Mouse (Mus musculus) stomach, embryonic 16.5 days (tissue): ENCODE results near the gene Actl6b. TPM values are rescaled to one million over a fixed set of nuclear protein-coding genes. Genes with fewer than 3 reads are reported as not detected.

ENCODE experiments used
- ATAC-seq: fragments of 200-750 bp; cut with Nextera tagmentation; 2 replicates; pipeline ENCODE4 v1.8.0; 2017; ENCODE audit warnings: moderate number of reproducible peaks, moderate TSS enrichment; ENCODE audit not compliant: insufficient read depth, low FRiP score
- H3K27ac ChIP-seq: fragments of 300-500 bp; sonication (generic); 2 replicates; pipeline ENCODE4 v1.5.1; 2014; ENCODE audit warnings: low read length
- H3K27me3 ChIP-seq: fragments of 300-500 bp; sonication (generic); 2 replicates; pipeline ENCODE4 v1.6.1; 2014; ENCODE audit warnings: low read length, control low read depth, mixed read lengths; ENCODE audit not compliant: control insufficient read depth, insufficient read depth
- H3K36me3 ChIP-seq: fragments of 300-500 bp; sonication (generic); 2 replicates; pipeline ENCODE4 v1.6.1; 2014; ENCODE audit warnings: low read length; ENCODE audit not compliant: control insufficient read depth, insufficient read depth
- H3K4me1 ChIP-seq: fragments of 300-500 bp; sonication (generic); 2 replicates; pipeline ENCODE4 v1.6.1; 2014; ENCODE audit warnings: low read length, control low read depth, mixed read lengths; ENCODE audit not compliant: control insufficient read depth, insufficient read depth
- H3K4me2 ChIP-seq: fragments of 300-500 bp; sonication (generic); 2 replicates; pipeline ENCODE4 v1.6.1; 2014; ENCODE audit warnings: low read depth, low read length, mixed read lengths
- H3K4me3 ChIP-seq: fragments of 300-500 bp; sonication (generic); replicated peaks from 2 replicates; pipeline ENCODE4 v1.5.1; 2014; ENCODE audit warnings: mild to moderate bottlenecking, low read length
- H3K9ac ChIP-seq: fragments of 300-500 bp; sonication (generic); 2 replicates; pipeline ENCODE4 v1.6.1; 2014; ENCODE audit warnings: low read length
- H3K9me3 ChIP-seq: fragments of 300-500 bp; sonication (generic); replicated peaks from 2 replicates; pipeline ENCODE4 v1.6.1; 2016; ENCODE audit warnings: low read length, control low read depth; ENCODE audit not compliant: control insufficient read depth
- WGBS: fragments of 180-500 bp; shearing (Covaris S2); extraction: QIAGEN DNeasy Blood & Tissue Kit; methylation state at CpG from one replicate; pipeline ENCODE4 v1.1.7; 2014; 5-methylcytosine and 5-hydroxymethylcytosine counted together
- polyA plus RNA-seq: library from polyadenylated mRNA; unstranded; fragments of >200 nt; fragmentation: Nextera tagmentation; extraction: Ambion mirVana; gene quantifications from 2 replicates; pipeline ENCODE4 v1.2.1, GENCODE M21; 2015

Actl6b gene
- 3.6 TPM in 2 replicates for polyA plus RNA-seq

- WGBS = 2% methylated on average over 37 of the region's 37 CpGs
- H3K4me1 ChIP-seq = peaks cover 6% of the 10 kb centered on the region; the same call in 1 of the 2 replicates
- H3K9ac ChIP-seq = no peak within 1 kb of the TSS
- H3K4me2 ChIP-seq = peak within 1 kb of the TSS; percentile 48
- H3K27ac ChIP-seq = no peak within 1 kb of the TSS
- peak within 1 kb of the TSS; percentile 32 for H3K4me3 ChIP-seq
- ATAC-seq = peak; percentile 80; the same call in 1 of the 2 replicates
- no peaks in the 10 kb centered on the region for H3K36me3 ChIP-seq
- no peaks in the 10 kb centered on the region for H3K9me3 ChIP-seq
- peaks cover 7% of the 10 kb centered on the region for H3K27me3 ChIP-seq
Observed at GRCm38 (mm10) chr5:137553411-137553837, at the start of gene Actl6b. Actl6b (plus strand) TSS chr5:137553517.

GRCm38 (mm10) chr5:137504041-137504440 lies 49.3 kb upstream of the Actl6b start:
- WGBS = 74% methylated on average over 6 of the region's 6 CpGs

GRCm38 (mm10) chr5:137510014-137510501 lies 43.3 kb upstream of the Actl6b start:
- Histone ChIP-seq H3K9me3 (no peaks in the 10 kb centered on the region), H3K4me3 (peak overlapping the region; percentile 94), H3K27me3 (no peaks in the 10 kb centered on the region), H3K4me1 (peaks cover 20% of the 10 kb centered on the region), H3K36me3 (no peaks in the 10 kb centered on the region), H3K9ac (peak overlapping the region; percentile 99), H3K27ac (peak overlapping the region; percentile 79), H3K4me2 (peak overlapping the region; percentile 89)
- WGBS = 2% methylated on average over 42 of the region's 52 CpGs
- peak; percentile 79 for ATAC-seq

More at GRCm38 (mm10) chr5:137504041-137504440, 49.3 kb upstream of the Actl6b start:
- H3K9me3 ChIP-seq = no peaks in the 10 kb centered on the region
- no peak for ATAC-seq
- no peak overlapping the region for H3K4me2 ChIP-seq
- H3K27me3 ChIP-seq = no peaks in the 10 kb centered on the region
- H3K4me3 ChIP-seq = no peak overlapping the region
- H3K9ac ChIP-seq = no peak overlapping the region
- H3K27ac ChIP-seq = no peak overlapping the region
- H3K4me1 ChIP-seq = peaks cover 15% of the 10 kb centered on the region
- H3K36me3 ChIP-seq = no peaks in the 10 kb centered on the region

- WGBS = under 1% methylated on average over 50 of the region's 83 CpGs
- peak; percentile 34; the same call in 1 of the 2 replicates for ATAC-seq
- Histone ChIP-seq H3K9me3 (no peaks in the 10 kb centered on the region), H3K36me3 (no peaks in the 10 kb centered on the region), H3K4me3 (peak overlapping the region; percentile 94), H3K4me2 (peak overlapping the region; percentile 89), H3K27me3 (no peaks in the 10 kb centered on the region), H3K27ac (peak overlapping the region; percentile 79), H3K4me1 (peaks cover 20% of the 10 kb centered on the region), H3K9ac (peak overlapping the region; percentile 99)
Observed at GRCm38 (mm10) chr5:137510573-137511390, 42.5 kb upstream of the Actl6b start.

GRCm38 (mm10) chr5:137511706-137512105 lies 41.6 kb upstream of the Actl6b start:
- peaks cover 20% of the 10 kb centered on the region for H3K4me1 ChIP-seq
- H3K36me3 ChIP-seq = no peaks in the 10 kb centered on the region
- peak overlapping the region; percentile 99 for H3K9ac ChIP-seq
- peak overlapping the region; percentile 89 for H3K4me2 ChIP-seq
- no peaks in the 10 kb centered on the region for H3K27me3 ChIP-seq
- ATAC-seq = no peak
- 51% methylated on average over 3 of the region's 3 CpGs for WGBS
- H3K9me3 ChIP-seq = no peaks in the 10 kb centered on the region
- peak overlapping the region; percentile 94 for H3K4me3 ChIP-seq
- H3K27ac ChIP-seq = no peak overlapping the region; the same call in 1 of the 2 replicates

- Histone ChIP-seq H3K9ac (no peak overlapping the region), H3K4me3 (no peak overlapping the region), H3K4me2 (no peak overlapping the region), H3K27ac (no peak overlapping the region), H3K36me3 (no peaks in the 10 kb centered on the region), H3K9me3 (no peaks in the 10 kb centered on the region), H3K27me3 (no peaks in the 10 kb centered on the region), H3K4me1 (peaks cover 20% of the 10 kb centered on the region)
- no peak for ATAC-seq
- 74% methylated on average over 11 of the region's 11 CpGs for WGBS
Observed at GRCm38 (mm10) chr5:137512847-137513794, 40.2 kb upstream of the Actl6b start.

GRCm38 (mm10) chr5:137513951-137514721 lies 39.2 kb upstream of the Actl6b start:
- H3K4me3 ChIP-seq = no peak overlapping the region
- H3K9ac ChIP-seq = peak overlapping the region; percentile 39; the same call in 1 of the 2 replicates
- 0 out of 2 replicates have a peak, but pooled peaks cover 3% of the 10 kb centered on the region for H3K36me3 ChIP-seq
- no peak overlapping the region for H3K4me2 ChIP-seq
- no peaks in the 10 kb centered on the region for H3K27me3 ChIP-seq
- H3K27ac ChIP-seq = no peak overlapping the region
- 86% methylated on average over 12 of the region's 12 CpGs for WGBS
- ATAC-seq = no peak
- H3K9me3 ChIP-seq = no peaks in the 10 kb centered on the region
- peaks cover 20% of the 10 kb centered on the region for H3K4me1 ChIP-seq

- Histone ChIP-seq H3K27ac (no peak overlapping the region), H3K9ac (no peak overlapping the region), H3K27me3 (no peaks in the 10 kb centered on the region), H3K4me1 (peaks cover 20% of the 10 kb centered on the region), H3K9me3 (no peaks in the 10 kb centered on the region), H3K4me2 (no peak overlapping the region), H3K36me3 (0 out of 2 replicates have a peak, but pooled peaks cover 9% of the 10 kb centered on the region), H3K4me3 (no peak overlapping the region)
- WGBS = 87% methylated on average over 3 of the region's 3 CpGs
- no peak for ATAC-seq
Observed at GRCm38 (mm10) chr5:137514811-137515210, 38.5 kb upstream of the Actl6b start.
